Mouse (Mus musculus) midbrain, embryonic 16.5 days (tissue): ENCODE results near the gene Tgif2. TPM values are rescaled to one million over a fixed set of nuclear protein-coding genes. Genes with fewer than 3 reads are reported as not detected.
"Not testable (repeated sequence)": the region's sequence is repeated elsewhere in the genome, so short reads cannot be mapped to it uniquely, and the experiment has no call there.

Experiments used
- ATAC-seq: fragments of 200-750 bp; cut with Nextera tagmentation; 2 replicates; pipeline ENCODE4 v1.8.0; 2017; ENCODE audit warnings: moderate TSS enrichment
- H3K27ac ChIP-seq: fragments of 300-500 bp; sonication (generic); 2 replicates; pipeline ENCODE4 v1.5.1; 2014; ENCODE audit warnings: mild to moderate bottlenecking, low read length, mixed read lengths
- H3K27me3 ChIP-seq: fragments of 300-500 bp; sonication (generic); 2 replicates; pipeline ENCODE4 v1.6.1; 2014; ENCODE audit warnings: low read depth, low read length, mixed read lengths; ENCODE audit not compliant: control insufficient read depth, insufficient read depth
- H3K36me3 ChIP-seq: fragments of 300-500 bp; sonication (generic); 2 replicates; pipeline ENCODE4 v1.6.1; 2014; ENCODE audit warnings: mild to moderate bottlenecking, low read length, moderate library complexity, mixed read lengths; ENCODE audit not compliant: control insufficient read depth, insufficient read depth
- H3K4me1 ChIP-seq: fragments of 300-500 bp; sonication (generic); 2 replicates; pipeline ENCODE4 v1.6.1; 2014; ENCODE audit warnings: mild to moderate bottlenecking, low read length, mixed read lengths; ENCODE audit not compliant: control insufficient read depth, insufficient read depth
- H3K4me2 ChIP-seq: fragments of 300-500 bp; sonication (generic); 2 replicates; pipeline ENCODE4 v1.6.1; 2014; ENCODE audit warnings: mild to moderate bottlenecking, low read length, mixed read lengths
- H3K4me3 ChIP-seq: fragments of 300-500 bp; sonication (generic); 2 replicates; pipeline ENCODE4 v1.5.1; 2014; ENCODE audit warnings: low read depth, mild to moderate bottlenecking, low read length, moderate library complexity, mixed read lengths
- H3K9ac ChIP-seq: fragments of 300-500 bp; sonication (generic); 2 replicates; pipeline ENCODE4 v1.6.1; 2014; ENCODE audit warnings: low read depth, low read length, mixed read lengths
- H3K9me3 ChIP-seq: fragments of 300-500 bp; sonication (generic); replicated peaks from 2 replicates; pipeline ENCODE4 v1.6.1; 2014; ENCODE audit warnings: mild to moderate bottlenecking, low read length, mixed read lengths; ENCODE audit not compliant: control insufficient read depth, poor library complexity, severe bottlenecking
- WGBS: fragments of 180-500 bp; shearing (Covaris S2); extraction: QIAGEN DNeasy Blood & Tissue Kit; methylation state at CpG from one replicate; pipeline ENCODE4 v1.1.7; 2014; 5-methylcytosine and 5-hydroxymethylcytosine counted together
- polyA plus RNA-seq: library from polyadenylated mRNA; unstranded; fragments of >200 nt; fragmentation: Nextera tagmentation; extraction: Ambion mirVana; gene quantifications from 2 replicates; pipeline ENCODE4 v1.2.1, GENCODE M21; 2015

Gene Tgif2
- polyA plus RNA-seq, 1 experiment from 2014 or later = 12.5 TPM

DNA sequence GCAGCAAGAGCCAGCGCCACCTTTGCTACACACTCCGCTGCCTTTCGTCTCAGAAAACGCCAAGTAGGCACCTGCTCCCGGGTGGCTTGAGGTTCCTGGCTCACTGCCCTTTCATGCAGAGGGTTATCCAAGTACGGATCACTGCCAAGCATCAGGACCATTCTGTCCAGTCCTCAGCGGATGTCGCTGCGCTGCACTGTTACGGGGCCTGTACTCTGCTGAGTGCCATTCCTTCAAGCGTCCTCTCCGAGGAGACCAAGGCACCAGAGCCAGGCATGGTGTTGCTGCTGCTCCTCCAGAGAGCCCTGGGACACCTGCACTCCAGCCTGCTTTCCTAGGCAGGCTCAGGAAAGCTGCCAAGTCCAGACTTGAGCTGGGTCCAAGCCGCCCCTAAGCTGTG, 13.8 kb downstream of the Tgif2 start:
- not testable (repeated sequence) for H3K4me2 ChIP-seq, ATAC-seq, H3K27ac ChIP-seq, H3K27me3 ChIP-seq, H3K9me3 ChIP-seq, H3K9ac ChIP-seq, H3K36me3 ChIP-seq, H3K4me1 ChIP-seq, H3K4me3 ChIP-seq
- 74% methylated on average over 8 of the region's 13 CpGs for WGBS

DNA sequence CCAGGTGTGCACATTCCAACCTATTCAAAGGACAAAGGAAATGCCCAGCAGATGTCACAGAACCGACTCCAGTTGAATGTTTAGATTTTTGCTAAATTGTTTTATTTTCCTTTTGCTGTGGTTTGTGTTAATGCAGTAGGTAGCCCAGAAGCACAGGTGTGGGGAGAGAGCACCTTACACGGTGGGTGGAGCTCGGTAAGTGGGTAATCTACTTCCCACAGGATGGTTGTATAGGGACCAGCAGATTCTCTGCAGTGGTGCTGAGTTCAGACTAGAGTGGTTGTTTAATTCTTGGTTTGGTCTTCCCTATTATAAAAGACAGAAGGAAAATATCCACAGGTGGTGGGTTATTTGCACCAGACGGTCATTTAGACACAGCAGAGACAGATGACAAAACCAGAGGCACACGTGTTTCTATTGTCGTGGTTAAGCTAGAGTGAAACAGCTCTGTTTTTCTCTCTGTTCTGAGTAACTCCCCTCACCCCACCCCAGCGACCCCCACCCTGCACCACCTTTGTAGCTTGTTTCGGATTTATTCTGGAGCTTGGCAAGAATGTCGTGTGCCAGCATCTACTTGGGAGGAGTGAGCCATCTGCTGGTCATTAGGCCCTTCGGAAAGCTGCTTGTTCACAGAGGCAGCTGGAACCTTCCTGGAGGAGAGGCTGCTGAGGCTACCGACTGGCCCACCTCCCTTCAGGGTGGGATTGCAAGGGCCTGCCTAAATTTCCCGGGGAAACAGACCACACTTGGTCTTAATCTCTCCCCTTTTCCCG, 14.4 kb downstream of the Tgif2 start:
- ATAC-seq, H3K36me3 ChIP-seq: not testable (repeated sequence)
- WGBS = 40% methylated on average over 13 of the region's 13 CpGs

DNA sequence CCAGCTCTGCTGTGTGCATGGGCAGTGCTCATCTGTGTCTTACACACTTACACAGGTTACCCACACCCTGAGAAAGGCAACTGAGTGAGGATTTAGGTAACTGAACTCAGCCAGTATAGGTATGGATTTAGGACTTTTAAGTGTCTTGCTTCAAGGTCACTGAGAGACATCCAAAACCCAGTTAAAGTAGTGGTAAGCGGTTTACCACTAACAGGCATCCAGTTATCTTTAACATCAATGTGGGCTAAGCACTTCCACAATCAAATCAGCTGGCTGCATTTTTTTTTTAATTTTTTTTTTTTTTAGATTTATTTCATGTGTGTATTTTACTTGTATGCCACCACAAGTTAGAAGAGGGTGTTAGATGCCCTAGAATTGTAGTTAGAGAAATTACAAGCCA, 16.5 kb downstream of the Tgif2 start:
- WGBS = 96% methylated on average over 1 of the region's 1 CpGs
- peaks cover 11% of the 10 kb centered on the region for H3K4me1 ChIP-seq
- no peak overlapping the region for H3K4me3 ChIP-seq
- no peaks in the 10 kb centered on the region for H3K27me3 ChIP-seq
- H3K9me3 ChIP-seq = no peaks in the 10 kb centered on the region
- peaks cover 7% of the 10 kb centered on the region for H3K36me3 ChIP-seq
- no peak for ATAC-seq
- no peak overlapping the region for H3K9ac ChIP-seq
- no peak overlapping the region for H3K4me2 ChIP-seq
- no peak overlapping the region for H3K27ac ChIP-seq

More for the DNA sequence above, 14.4 kb downstream of the Tgif2 start:
- not testable (repeated sequence) for H3K4me1 ChIP-seq, H3K9ac ChIP-seq, H3K27ac ChIP-seq, H3K4me3 ChIP-seq, H3K9me3 ChIP-seq, H3K4me2 ChIP-seq, H3K27me3 ChIP-seq

DNA sequence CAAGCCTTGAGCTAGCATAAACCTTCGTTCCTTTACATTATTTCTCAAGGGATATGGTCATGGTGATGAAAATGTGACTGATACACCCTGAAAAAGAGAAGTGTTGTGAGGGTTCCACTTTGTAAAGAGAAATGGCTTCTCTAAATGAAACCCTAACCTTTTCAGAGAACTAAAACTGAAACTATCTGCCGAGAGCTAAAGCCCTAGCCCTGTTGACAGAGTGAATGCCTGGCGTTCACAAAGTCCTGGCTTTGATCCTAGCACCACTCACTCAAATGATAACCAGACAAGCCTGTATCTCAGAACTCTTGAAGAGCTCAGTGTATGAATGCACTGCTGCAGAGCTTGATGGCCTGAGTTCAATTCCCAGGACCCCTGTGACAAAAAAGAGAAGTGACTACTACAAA, 17.6 kb downstream of the Tgif2 start:
- no peak for ATAC-seq
- 74% methylated on average over 3 of the region's 3 CpGs for WGBS
- Histone ChIP-seq H3K27ac (no peak overlapping the region), H3K9ac (no peak overlapping the region), H3K4me3 (no peak overlapping the region), H3K27me3 (no peaks in the 10 kb centered on the region), H3K4me1 (peaks cover 17% of the 10 kb centered on the region), H3K9me3 (no peaks in the 10 kb centered on the region), H3K4me2 (no peak overlapping the region), H3K36me3 (peaks cover 7% of the 10 kb centered on the region)

DNA sequence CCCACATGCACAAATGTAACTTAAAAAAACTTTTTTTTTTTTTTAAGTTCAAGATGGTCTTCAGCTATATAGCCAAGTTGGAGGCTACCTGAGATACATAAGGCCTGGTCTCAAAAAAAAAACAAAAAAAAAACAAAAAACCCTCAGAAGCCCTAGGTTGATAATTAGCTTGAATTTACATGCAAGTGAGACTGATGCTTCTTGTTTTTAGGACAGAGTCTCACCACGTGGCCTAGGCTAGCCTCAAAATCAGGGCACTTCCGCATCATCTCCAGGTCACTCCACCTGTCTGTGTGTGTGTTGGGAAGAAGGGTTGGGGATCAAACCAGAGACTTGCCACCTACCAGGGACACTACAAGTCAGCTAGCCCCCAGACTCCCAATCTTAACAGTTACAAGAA, 18.0 kb downstream of the Tgif2 start, which contains the start of gene 4930518I15Rik:
4930518I15Rik (minus strand) TSS at position 112 of the 400 bp plus-strand sequence.
- 92% methylated on average over 2 of the region's 2 CpGs for WGBS
- H3K36me3 ChIP-seq = peaks cover 7% of the 10 kb centered on the region
- H3K4me3 ChIP-seq = no peak within 1 kb of the TSS
- ATAC-seq = no peak
- no peak within 1 kb of the TSS for H3K9ac ChIP-seq
- no peaks in the 10 kb centered on the region for H3K27me3 ChIP-seq
- H3K4me1 ChIP-seq = peaks cover 17% of the 10 kb centered on the region
- no peak within 1 kb of the TSS for H3K4me2 ChIP-seq
- no peaks in the 10 kb centered on the region for H3K9me3 ChIP-seq
- H3K27ac ChIP-seq = no peak within 1 kb of the TSS

DNA sequence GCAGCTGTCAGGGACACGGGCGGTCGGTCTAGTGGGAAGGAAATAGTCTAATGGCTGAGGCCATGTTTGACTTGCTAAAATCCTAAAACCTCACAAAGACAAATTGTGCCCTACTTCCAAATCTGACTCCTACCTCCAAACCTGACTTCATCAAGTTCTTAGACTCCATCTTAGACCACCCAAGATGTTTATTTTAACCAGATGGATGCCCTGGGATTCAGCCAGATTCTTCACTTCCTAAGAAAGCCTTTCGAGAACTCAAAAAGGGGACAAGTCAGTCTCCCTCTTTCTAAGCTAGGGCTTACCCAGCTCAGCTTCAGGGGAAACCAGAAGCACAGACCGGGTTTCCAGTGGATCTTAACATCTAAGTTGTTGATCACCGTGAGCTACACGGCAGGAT, 18.9 kb downstream of the Tgif2 start:
- WGBS = 89% methylated on average over 7 of the region's 7 CpGs

DNA sequence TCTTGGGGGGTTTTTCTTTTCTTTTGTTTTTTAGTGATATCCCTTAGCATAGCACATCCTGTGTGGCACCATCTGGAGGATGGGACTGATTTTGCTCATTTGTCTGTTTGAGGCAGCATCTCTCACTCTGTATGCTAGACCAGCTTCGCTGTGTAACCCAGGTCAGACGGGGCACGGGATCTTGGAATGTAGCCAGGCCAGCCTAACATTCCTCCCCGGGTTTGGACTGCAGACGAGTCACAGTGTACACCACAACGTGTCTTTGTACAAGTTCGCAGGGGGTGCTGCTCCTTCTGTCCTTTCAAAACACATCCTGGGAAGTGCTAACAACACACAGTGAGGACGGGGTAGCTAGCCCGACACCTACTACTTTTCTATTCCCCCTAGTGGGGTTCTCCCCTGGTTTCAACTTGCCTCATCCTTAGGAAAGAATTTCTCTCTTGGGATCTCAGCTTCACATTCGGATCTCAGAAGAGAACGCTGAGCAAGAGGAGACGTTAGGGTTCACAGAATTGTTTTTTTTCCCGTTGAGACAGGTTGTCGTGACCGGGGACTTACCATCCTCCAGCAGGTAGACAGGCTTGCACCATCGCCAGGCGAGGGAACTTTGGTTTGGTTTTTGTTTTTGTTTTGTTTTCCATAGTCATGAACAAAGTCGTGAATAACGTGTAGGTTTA, 22.4 kb downstream of the Tgif2 start:
- under 1% methylated on average over 19 of the region's 19 CpGs for WGBS
- peak overlapping the region; percentile 98 for H3K4me3 ChIP-seq
- peak overlapping the region; percentile 68 for H3K9ac ChIP-seq
- H3K4me2 ChIP-seq = peak overlapping the region; percentile 85
- H3K9me3 ChIP-seq = no peaks in the 10 kb centered on the region
- peak overlapping the region; percentile 91 for H3K27ac ChIP-seq
- H3K4me1 ChIP-seq = peaks cover 24% of the 10 kb centered on the region
- H3K27me3 ChIP-seq = no peaks in the 10 kb centered on the region
- H3K36me3 ChIP-seq = peaks cover 6% of the 10 kb centered on the region
- peak; percentile 21; the same call in 1 of the 2 replicates for ATAC-seq

More for the DNA sequence above, 18.9 kb downstream of the Tgif2 start:
- no peak overlapping the region for H3K9ac ChIP-seq
- no peaks in the 10 kb centered on the region for H3K27me3 ChIP-seq
- H3K27ac ChIP-seq = no peak overlapping the region
- no peak for ATAC-seq
- H3K4me2 ChIP-seq = no peak overlapping the region
- H3K4me3 ChIP-seq = no peak overlapping the region
- no peaks in the 10 kb centered on the region for H3K9me3 ChIP-seq
- H3K36me3 ChIP-seq = peaks cover 7% of the 10 kb centered on the region
- peaks cover 18% of the 10 kb centered on the region for H3K4me1 ChIP-seq

DNA sequence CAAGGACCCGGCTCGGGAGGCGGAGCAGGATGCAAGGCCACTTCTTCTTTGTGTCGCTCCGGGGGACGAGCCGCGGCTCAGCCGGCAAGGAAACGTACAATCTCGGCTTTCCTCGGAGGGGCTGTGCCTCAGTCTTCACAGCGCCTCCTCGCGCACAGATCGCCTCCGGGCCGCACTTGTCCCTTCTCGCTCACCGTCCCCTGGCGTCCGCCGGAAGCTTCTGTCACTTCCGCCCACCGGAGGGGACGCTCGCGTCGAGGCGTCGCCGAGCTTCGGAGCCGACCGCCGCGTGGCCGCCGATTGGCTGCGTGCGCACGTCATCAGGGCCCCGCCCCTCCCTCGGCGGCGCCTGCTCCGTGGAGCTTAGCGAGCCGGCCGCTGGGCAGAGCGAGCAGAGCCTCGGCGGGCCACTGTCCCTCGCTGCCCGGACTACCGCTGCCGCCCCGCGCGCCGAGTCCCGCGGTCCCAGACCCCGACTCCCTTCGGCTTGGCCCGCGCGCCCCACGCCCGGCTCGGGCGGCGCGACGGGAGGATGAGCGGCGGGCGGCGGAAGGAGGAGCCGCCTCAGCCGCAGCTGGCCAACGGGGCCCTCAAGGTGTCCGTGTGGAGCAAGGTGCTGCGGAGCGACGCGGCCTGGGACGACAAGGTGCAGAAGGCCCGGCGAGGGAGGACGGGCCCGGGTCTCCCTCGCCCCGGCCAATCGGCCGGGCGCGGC, 23.1 kb downstream of the Tgif2 start, which contains the start of gene Rab5if:
Rab5if (plus strand) TSS at position 357 of the 715 bp plus-strand sequence.
- ATAC-seq = peak; percentile 97
- Histone ChIP-seq H3K9ac (peak within 1 kb of the TSS; percentile 92), H3K27me3 (no peaks in the 10 kb centered on the region), H3K4me1 (peaks cover 24% of the 10 kb centered on the region), H3K4me2 (peak within 1 kb of the TSS; percentile 98), H3K36me3 (peaks cover 6% of the 10 kb centered on the region), H3K4me3 (peak within 1 kb of the TSS; percentile 98), H3K9me3 (no peaks in the 10 kb centered on the region), H3K27ac (peak within 1 kb of the TSS; percentile 91)
- WGBS = under 1% methylated on average over 86 of the region's 98 CpGs
